In the genomic region with DNA sequence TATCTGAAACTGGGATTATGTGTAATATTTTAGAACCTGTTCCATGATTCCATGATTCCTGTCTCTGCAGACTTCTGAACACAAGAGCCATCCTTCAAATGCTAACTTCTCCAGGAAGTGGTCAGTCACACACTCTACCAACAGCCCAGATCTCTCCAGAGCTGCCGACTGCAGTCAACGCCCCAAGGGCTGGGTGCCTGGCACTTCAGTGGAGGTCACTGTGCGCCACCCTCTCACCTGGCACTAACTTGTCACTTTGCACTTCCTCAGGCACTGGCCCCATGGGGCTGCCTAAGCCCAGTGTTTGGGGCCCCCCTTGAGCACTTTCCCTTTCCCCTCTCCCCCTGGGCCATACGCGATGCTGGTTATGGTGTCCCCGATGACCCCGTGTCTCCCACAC, we compare ENCODE assay signal across 11 mouse cellular contexts. TPM values are rescaled to one million over a fixed set of nuclear protein-coding genes. Genes with fewer than 3 reads are reported as not detected.
DNase-seq lines count a peak whose midpoint lies in the region; ATAC-seq lines count a peak whose summit lies in the region.
"Had no signal": no experiment of that assay in that cellular context is flagged by ENCODE, and none has a peak within 500 bp of the region (broad histone marks: within the 10 kb centered on the region; RNA-seq: fewer than 3 reads in every experiment).

No protein-coding gene starts in this region.

- no peaks in the 10 kb centered on the region for H3K9me3 ChIP-seq in kidney, embryonic 15.5 days (replicated peaks)
- H3K9me3 ChIP-seq: forebrain, embryonic 12.5 days; midbrain, embryonic 12.5 days had no signal

- H3K9ac ChIP-seq in kidney, embryonic 15.5 days, result no peak overlapping the region
- H3K9ac ChIP-seq: forebrain, embryonic 12.5 days; midbrain, embryonic 12.5 days had no signal

- no peaks in the 10 kb centered on the region for H3K27me3 ChIP-seq in kidney, embryonic 15.5 days
- H3K27me3 ChIP-seq: forebrain, embryonic 12.5 days; midbrain, embryonic 12.5 days had no signal

- H3K27ac ChIP-seq in kidney, embryonic 15.5 days, result peak overlapping the region; percentile 59
- H3K27ac ChIP-seq: forebrain, embryonic 12.5 days; midbrain, embryonic 12.5 days had no signal

- peak; percentile 41 for DNase-seq in cerebellum, adult 9-11 months
- no peak for DNase-seq in cerebellum, postnatal 36 days
- DNase-seq in kidney, adult 8-10 months, result no peak
- DNase-seq in spleen, adult 18-20 months, result peak; percentile 49 to 57
- no peak for DNase-seq in testis, postnatal 14 days (ENCODE audit: low spot score)
- DNase-seq: cerebellum, adult 11-12 months had no signal

- WGBS in kidney, embryonic 15.5 days, result 55% methylated on average over 7 of the region's 7 CpGs

- no peaks in the 10 kb centered on the region for H3K36me3 ChIP-seq in kidney, embryonic 15.5 days
- H3K36me3 ChIP-seq: forebrain, embryonic 12.5 days; midbrain, embryonic 12.5 days had no signal

- peaks cover 44% of the 10 kb centered on the region for H3K4me1 ChIP-seq in kidney, embryonic 15.5 days

- H3K4me2 ChIP-seq in kidney, embryonic 15.5 days, result no peak overlapping the region
- H3K4me2 ChIP-seq: forebrain, embryonic 12.5 days; midbrain, embryonic 12.5 days had no signal

- ATAC-seq in kidney, embryonic 15.5 days (replicated peaks; ENCODE audit: low FRiP score), result no peak
- ATAC-seq in hematopoietic stem cell, adult 5-6 weeks (replicated peaks in 1 of 2; ENCODE audit: insufficient read depth in 1 of 2, low FRiP score in 2 of 2, low TSS enrichment in 1 of 2, low read depth in 1 of 2, poor library complexity in 2 of 2, severe bottlenecking in 2 of 2), result peak; percentile 28 to 43; a peak in 3 of 4 replicates
- ATAC-seq in activated CD4-positive, CD25-positive, alpha-beta regulatory T cell, adult 4 months, result no peak

- no peak overlapping the region for H3K4me3 ChIP-seq in kidney, embryonic 15.5 days (replicated peaks)
- H3K4me3 ChIP-seq: forebrain, embryonic 12.5 days; midbrain, embryonic 12.5 days had no signal

RNA-seq across cellular contexts. Expression of gene Crtc3, which starts 46.8 kb away (rescaled TPM):
- 20.6 and 21.9 TPM in 2 replicates for polyA plus RNA-seq in kidney, embryonic 15.5 days (2015; fragmentation: Nextera tagmentation; extraction: Ambion mirVana)
- 10.6 and 15.1 TPM in 2 replicates for total RNA-seq in hematopoietic stem cell, adult 5-6 weeks (2017)
- 10 to 100 TPM; 16.6 to 17.1 TPM for polyA plus RNA-seq in activated CD4-positive, CD25-positive, alpha-beta regulatory T cell, adult 4 months (2017; shearing (Covaris generic))

Comparison
In these comparisons a context has a peak if more than half of its experiments do, and no peak if none do; other contexts are left out.
1. DNase-seq: peak in cerebellum, adult 9-11 months (single experiment) and spleen, adult 18-20 months (2 of 2); none in cerebellum, postnatal 36 days (0 of 2), kidney, adult 8-10 months (0 of 2) and testis, postnatal 14 days (single experiment).
2. ATAC-seq: peak in hematopoietic stem cell, adult 5-6 weeks (2 of 2); none in kidney, embryonic 15.5 days (single experiment) and activated CD4-positive, CD25-positive, alpha-beta regulatory T cell, adult 4 months (single experiment).